Mouse (Mus musculus): ENCODE measurements at regions not wholly inside any gene's neighbourhood (a gene's known extent, or its start where the extent isn't known, plus 50 kb on each side); places are given as distances from the start of the nearest gene placed in this dataset.

DNA sequence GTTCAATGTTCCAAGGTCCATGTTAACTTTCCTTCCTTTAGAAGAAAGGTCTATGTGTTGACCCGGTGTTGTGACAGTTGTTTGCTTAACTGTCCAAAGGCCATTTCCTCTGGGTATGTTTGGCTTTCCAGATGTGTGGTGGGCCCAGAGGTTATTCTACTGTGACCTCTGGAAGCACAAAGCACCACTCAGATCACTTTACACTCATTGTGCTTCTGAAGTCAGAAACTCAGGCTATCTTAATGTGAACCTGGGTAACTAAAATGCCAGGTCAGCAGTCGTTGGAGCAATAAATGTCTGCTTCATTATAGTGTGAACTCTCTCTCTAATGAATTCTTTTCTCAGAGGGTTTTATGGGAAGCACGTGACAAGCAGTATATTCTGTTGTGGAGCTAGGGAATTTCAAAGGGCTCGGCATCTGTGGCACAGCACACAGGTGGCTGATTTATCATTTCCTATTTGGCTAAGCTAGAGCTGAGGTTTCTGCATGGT, 68.5 kb upstream of the Klf12 start:
- DNase-seq (ENCODE audit: low spot score) = no peak

DNA sequence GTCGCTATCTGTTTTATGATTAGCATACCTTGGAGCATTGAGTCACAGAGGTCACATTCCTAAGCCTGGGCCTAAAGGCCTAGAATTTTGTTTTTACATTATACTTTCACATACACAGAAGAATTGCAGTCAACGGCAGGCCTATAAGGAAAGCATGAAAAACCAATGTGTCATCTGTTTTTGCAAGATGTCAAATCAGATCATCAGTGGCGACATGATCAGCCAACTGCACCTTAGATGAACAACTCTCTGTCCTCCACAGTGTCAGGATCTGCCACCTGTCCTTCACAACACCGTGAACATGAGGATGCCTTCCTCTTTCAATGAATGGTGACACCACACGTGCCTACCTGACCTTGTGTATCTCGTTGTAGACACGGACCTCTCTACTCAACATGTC, 66.5 kb upstream of the Klf12 start:
- DNase-seq (ENCODE audit: low spot score) = no peak

DNA sequence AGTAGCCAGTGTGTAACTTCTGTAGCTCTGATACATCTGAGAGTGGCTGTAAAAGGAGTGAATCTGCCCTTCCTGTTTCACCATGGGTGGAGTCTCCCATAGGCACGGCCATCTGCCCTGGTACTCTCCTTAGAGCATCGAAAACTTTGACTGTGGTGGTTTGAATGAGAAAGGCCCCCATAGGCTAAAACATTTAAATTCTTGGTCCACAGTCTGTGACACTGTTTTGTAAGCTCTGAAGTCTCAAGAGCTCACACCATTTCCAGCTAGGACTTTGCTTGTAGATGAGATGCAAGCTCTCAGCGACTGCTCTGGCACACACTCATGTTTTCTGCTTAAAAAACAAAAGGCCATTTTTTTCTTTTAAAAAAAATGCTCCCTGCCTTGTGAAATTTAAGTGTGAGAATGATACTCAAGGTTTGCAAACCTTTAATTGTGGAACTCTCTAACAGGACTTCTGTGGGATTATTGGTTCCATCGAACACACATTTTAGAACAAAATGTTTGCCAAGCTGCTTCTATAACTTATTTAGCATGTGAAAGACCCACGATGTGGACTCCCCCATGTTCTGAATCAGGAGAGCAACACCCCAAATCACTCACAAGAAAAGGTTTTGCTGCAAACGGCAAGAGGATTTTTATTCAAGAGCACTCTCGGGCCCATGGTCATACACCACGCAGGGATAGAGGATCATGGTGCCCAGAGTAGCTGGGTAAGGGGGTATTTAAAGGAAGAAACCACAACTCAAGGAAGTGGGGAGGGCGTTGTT, 65.7 kb upstream of the Klf12 start:
- DNase-seq (ENCODE audit: low spot score) = no peak

DNA sequence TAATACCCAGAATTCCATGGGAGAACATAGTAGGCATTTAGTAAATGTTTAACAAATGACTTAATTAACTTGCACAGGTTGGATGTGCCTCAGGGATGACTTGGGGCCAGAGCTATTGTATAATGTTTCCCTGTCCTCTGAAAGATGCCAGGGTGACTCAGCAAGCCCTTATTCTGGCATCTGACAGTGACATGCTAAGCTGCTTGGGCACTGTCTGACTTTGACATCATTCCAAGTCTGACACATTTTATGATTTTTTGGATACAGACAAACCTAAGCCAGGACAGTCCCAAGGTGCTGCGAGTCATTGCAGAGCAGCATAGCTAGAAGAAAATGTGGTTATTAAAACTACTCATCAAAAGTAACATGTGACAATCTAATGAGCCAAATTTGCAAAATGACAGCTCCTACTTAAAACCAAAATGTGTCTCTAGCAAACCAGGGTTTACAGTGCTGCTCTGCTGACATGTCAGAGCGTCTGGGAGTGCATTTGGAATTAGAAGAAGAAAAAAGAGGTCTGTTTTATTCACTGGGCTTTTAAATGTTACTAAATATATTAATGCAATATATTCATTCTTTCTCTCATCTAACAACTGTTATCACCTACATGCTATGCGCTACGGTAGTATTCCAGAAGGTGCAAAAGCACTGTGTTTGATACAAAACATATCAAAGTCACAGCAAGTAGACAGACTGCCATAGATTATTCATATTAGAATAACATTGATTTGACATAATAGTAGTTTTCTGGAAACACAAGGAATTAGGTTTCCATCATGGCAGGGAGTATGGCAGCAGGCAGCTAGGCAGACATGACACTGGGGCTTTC, 64.1 kb upstream of the Klf12 start:
- DNase-seq (ENCODE audit: low spot score) = no peak

DNA sequence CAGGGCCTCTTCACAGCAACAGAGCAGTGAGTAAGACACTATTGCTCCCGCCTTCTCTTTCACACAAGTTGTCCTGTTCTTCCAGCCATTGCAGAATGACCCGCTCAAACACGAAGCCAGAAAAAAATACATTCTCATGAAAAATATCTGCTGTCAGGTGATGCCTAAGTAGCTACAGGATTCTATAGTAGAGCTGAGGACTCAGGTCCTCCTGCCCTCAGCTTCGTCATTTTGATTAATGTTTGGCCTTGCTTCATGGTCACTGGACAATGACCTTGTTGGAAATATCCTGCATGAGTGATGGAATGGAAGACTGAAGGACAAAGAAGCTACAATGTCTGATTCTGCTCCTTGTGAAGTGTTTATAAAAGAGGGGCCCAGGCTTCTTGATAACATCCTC, 52.4 kb upstream of the Klf12 start:
- no peak for DNase-seq (ENCODE audit: low spot score)
